Mouse (Mus musculus) right cerebral cortex, adult 2 months (tissue): ENCODE data around the gene Fam117a.

Experiments
- DNase-seq, 2 experiments: peaks; one replicate each; pipeline ENCODE4 v3.0.0; 2021 to 2022; ENCODE audit warnings: low spot score in 2 of 2

Gene Fam117a

DNA sequence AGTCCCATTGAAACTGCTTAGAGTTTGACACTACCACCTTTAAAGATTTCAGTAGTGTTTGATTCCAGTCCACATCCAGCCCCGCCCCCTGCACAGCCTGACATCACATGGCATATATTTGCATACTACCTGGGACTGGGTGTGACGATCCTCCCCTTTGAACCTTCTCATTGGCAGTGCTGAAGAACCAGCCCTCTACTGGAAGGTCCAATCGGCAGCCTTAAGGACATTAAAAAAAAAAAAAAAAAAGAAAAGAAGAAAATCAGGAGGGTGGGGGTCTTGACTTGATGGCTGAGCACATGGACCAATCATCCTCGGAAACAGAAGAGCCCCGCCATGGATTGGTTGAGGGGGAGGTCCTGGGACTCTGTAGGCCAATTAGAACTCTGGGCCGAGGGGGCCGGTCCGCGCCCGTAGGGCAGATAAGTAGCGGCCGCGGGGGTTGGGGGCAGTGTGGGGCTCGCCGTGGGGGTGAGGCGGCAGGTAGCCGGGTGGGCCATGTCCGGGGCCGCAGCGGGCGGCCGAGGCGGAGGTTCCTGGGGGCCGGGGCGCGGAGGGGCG lies at the start of gene Fam117a:
Gene Fam117a (plus strand): TSS at position 451 of the 561 bp plus-strand sequence.
- peak; percentile 61 for DNase-seq

DNA sequence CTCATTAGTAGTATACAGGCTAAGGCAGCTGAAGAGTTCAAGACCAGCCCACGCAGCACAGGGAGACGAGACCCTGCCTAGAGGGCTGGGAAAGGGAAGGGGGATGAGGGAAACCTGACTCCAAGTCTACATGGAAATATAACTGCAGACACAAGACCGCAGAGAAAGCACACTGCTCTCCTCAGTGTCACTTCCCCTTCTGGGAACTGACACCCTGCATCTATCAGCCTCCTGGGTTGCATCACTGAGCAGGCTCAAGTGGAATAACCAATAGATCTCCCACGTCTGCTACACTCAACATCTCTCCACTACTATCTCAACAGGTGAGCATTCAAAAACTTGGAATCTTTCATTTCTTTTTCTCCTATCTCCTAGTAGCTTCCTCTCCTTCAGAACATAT lies 44.8 kb upstream of the Fam117a start:
- no peak for DNase-seq

DNA sequence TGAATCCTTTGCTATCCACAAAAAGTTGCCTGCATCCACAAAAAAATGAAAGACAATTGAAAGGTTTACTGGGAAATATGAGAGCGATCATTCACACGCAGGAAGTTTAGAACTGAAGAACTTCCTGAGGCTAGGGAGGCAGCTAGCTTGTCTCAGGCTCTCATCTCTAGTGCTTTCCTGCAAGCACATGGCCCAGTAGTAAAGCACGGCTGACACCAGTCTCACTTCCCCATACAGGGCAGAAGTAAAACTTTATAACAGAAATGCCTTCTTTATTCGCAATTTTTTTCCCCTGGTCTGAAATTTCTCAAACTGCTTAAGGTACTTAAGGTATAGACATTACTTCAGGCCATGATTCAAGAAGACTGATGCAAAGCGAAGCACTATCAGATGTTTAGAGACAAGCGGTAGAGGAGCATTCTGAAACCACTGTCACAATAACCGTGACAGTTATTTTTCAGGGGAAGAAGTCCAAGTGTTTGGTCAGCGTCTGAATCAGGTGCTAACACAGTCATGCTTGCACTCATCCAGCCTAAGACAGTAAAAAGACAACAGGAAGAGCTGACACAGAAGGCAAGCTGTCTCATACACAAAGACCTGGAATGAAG lies 43.7 kb upstream of the Fam117a start:
- DNase-seq, result no peak

DNA sequence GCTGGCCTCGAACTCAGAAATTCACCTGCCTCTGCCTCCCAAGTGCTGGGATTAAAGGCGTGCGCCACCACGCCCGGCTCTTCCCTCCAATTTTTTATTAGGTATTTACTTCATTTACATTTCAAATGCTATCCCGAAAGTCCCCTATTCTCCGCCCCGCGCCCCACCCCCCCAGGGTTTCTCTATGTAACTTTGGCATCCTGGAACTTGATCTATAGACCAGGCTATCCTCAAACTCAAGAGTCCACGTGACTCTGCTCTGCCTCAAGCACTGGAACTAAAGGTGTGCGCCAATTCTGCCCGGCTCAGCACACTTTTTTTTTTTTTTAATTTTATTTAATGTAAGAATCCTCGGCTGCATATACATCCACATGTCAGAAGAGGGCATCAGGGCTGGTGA lies 41.1 kb upstream of the Fam117a start:
- no peak for DNase-seq

DNA sequence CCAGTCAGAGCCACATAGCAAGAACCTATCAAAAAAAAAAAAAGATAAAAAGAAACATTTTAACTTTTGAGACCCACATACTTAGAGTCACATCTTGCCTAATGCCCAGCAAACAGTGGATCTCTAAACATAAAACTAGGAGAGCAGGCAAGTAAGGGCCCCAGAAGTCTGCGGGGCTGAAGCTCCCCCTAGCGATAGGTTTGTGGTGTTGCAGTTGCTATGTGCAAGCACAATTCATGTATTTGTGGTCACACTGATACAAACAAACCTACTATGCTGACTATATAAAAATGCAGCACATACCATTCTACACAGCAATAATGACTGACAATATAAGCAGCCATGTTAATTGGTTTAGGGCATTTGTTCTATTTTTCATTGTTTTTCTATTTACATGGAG lies 38.7 kb upstream of the Fam117a start:
- no peak for DNase-seq

DNA sequence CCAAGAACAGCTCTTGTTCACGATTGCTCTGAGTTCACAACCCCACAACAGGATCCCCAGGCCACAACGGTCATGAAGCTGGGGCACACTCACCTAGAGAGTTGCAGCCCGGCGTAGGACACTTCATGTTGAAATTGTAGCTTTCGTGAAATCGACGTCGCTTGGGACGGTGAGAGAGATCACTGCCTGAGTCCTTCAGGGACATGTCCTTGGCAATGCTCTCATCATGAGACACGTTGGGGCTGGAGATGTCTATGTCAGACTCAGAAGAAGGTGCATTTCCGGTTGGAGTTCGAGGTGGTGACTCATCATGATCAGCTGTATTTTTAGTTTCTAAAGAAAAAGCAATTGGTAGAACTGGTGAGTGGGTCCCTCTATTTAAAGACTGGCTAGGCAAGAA lies 36.9 kb upstream of the Fam117a start:
- no peak for DNase-seq

DNA sequence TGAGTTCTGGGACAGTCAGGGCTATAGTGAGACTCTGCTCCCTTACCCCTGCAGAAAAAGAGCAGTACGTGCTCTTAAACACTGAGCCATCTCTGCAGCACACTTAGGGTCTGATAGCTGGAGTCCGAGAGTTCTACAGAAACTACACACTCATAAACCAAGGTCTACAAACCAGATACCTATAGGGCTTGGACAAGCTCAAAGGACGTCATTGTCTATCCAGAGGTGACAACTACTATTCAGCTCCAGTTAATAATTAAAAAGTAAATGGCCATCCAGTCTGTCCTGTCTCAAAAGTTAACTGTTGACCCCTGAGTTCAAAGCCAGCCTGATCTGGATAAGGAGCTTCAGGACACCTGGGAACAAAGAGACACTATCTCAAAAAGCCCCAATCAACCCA lies 35.0 kb upstream of the Fam117a start:
- DNase-seq, result no peak

DNA sequence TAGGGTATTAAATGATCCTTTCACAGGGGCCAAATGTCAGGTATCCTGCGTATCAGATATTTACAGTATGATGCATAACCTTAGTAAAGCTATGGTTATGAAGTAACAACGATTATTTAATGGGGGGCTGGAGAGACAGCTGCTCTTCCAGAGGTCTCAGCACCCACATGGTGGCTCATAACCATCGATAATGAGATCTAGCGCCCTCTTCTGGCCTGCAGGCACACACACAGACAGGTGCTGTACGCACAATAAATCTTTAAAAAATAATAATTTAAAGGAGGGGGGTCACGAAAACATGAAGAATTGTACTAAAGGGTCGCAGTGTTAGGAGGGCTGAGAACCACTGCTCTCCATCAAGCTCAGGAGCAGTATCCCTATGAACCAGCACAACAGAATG lies 31.2 kb upstream of the Fam117a start:
- DNase-seq, result no peak

DNA sequence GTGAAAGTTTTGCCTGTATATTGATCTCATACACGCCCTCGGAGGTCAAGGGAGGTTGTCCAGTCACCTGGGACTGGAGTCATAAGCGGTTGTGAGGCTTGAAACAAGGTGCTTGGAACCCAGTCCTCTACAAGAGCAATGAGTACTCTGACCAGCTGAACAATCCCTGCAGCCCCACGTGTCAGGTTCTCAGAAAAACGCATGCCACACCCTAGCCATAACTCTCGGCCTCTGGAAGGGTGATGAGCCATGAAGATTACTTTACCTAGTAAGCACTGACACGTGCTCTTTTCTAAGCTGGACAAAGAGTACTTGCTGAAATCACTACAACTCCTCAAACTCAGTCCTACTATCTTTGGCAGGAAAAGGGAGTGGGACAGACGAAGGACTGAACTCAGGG lies 29.3 kb upstream of the Fam117a start:
- no peak for DNase-seq

DNA sequence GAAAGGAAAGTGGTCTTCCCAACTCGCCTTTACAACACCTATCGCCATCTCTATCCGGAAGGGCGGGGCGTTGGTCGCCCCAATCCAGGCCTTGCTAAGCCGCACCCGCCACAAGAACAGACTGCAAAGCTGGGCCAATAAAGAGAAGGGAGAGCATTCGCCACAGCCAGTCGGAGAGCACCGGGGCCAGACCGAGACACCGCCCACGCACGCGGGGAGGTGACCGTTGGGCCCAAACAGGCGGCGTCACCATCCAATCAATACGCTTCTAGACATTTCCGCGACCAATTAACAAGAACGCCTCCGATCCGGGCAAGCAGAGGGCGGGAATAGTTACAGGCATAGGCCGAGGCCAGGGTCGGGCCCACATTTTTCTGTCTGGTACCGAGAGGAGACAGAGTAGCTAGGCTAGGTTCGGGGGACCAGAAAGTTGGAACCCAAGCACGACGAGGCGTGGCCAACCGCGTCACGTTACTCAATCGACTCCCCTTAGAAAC lies 27.3 kb upstream of the Fam117a start:
- peak; percentile 97 to 99 for DNase-seq

DNA sequence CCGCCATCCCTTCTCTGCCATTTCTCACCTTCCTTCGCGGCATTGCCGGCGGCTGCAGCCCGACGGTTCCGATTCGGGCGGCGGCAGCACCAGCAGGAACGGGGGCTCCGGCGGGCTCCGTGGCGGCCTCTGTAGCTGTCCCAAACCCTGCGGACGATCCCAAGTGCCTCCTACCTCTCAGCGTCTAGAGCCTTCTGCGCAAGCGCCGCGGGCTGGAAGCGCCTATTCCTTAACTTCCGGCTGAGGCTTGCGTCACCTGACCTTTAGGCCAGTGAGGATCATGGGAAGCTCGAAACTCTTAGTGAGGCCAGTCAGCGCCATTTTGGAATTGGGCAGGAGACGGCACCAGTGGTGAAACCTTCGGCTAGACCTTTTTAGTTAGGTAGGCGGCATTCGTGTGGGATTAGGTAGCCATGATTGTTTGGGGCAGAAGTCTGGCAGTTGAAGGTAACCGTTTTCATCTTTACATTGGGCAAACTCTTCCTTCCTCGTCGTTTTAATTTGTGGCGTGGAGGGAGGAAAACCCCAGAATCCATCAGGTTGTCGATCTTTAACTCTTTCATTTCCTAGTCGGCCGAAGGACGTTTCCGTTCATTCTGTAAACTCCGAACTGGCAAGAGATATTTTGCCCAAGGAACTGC lies 26.7 kb upstream of the Fam117a start, which contains the start of gene Kat7:
Gene Kat7 (minus strand): TSS at position 240 of the 641 bp plus-strand sequence.
- peak; percentile 99 for DNase-seq

DNA sequence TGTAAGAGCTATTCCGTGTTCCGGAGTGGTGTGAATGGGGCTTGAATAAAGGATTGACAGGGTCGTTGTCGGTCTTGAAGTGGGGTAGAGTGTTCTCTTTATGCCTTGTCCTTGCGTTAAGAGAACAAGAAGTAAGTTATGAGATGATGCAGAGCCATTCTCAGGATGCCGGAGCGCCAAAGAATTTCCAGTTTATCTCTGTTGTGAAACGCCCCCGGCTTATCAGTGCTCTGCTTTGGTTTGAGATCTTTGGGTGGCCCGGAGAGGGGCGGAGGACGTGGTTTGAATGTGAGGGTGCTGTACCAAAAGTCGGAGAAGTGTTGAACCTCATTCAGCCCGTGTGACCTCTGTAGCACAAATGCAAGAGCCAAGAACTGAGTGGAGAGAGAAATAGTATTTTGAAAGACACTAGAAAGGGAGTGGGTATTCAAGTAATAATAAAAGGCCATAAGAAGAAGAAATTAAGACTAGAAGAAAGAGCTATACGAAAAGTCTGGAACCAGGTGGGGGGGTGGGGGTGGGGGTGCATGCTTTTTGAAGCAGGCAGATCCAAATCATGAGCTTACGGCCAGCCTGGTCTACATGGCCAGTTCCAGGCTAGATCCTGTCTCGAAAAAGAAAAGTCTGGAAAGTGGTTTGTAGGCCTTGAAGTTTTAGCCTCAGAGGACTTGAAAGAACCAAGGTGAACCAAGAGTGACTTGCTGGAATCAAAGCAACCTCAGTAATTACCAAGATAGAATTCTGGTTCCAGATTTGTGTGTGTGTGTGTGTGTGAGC lies 26.0 kb upstream of the Fam117a start:
- peak in 1 of 2 experiments; percentile 43 for DNase-seq

DNA sequence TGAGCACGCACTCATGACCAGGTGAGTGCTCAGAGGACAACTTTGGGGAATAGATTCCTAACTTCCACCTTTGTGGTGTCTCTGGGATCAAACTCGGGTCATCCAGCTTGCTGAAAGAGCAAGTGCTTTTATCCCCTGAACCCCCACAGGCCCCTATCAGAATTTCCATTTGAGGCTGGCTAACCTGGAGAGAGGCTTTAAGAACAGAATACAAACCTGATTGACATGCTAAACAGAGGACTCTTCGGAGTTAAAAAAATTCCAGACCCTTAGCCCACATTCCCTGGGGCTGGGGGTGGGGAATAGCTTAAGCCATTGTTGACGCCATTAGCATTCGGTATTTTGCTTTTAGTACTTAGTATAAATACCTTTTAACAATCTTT lies 25.4 kb upstream of the Fam117a start:
- no peak for DNase-seq

DNA sequence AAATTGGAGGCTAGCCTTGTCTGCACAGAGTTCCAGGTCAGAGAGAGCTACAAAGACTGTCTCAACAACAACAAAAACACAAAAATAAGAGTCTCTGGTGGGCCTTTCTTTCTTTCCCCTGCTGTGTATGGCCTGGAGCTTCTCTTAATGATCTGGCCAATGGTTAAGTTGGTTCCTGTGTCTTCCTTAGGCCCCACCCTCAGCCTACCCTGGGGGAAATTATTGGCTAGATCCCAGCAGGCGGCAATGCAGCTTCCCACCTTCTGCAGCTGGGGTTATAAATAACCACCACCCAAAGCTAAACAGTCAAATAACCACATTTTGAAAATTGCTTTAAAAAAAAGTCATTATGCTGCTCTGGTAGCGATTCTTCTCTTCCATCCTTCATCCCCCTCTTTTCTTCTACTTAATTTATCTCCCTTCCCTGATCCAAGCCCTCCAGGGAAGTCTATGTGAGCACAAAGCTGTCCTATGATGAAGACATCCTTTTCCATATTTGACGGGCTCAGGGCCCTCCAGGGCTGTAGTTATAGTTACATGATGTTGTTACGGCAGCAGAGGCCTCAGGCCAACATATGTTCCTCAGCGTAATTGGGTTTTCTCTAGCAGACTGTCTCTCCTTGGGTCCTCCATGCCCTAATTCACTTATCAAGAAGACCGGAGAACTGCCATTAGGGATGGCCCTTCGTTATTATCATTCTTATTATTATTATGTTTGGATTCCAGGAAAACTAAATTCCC lies 21.4 kb upstream of the Fam117a start:
- no peak for DNase-seq

DNA sequence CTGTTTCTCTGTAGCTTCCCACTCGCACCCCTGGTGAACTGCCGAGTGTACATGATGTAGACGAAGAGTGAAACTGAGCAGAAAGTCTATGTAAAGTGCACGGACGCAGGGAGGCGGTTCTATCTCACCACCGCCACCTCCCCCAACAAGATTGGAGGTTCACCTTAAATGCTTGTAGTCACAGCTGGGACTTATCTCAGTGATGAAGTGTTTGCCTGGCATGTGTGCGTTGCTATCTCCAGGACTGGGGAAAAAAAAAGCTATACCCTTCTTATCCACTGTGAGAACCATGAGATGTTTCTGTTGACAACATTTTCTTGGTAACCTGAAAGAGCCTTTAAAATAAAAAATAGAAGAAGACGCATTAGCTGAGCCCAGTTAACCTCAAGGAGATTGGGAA lies 18.7 kb upstream of the Fam117a start:
- DNase-seq, result no peak

DNA sequence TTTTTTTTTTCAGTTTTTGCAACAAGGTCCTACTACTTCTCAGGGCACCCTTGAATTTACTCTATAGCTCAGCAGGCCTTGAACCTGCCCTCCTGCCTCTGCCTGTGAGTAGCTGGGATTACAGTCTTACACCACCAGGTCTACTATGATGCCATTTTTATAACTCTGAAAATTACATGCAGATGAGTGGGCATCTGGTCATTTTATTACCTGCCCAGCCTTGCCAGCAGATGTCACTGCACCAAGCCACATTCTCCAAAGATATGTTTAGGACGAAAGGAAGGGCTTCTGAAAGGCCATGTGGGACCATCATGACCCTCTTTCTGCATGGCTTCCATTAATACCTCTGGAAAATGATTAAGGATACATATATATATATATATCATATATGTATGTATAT lies 17.3 kb upstream of the Fam117a start:
- no peak for DNase-seq

DNA sequence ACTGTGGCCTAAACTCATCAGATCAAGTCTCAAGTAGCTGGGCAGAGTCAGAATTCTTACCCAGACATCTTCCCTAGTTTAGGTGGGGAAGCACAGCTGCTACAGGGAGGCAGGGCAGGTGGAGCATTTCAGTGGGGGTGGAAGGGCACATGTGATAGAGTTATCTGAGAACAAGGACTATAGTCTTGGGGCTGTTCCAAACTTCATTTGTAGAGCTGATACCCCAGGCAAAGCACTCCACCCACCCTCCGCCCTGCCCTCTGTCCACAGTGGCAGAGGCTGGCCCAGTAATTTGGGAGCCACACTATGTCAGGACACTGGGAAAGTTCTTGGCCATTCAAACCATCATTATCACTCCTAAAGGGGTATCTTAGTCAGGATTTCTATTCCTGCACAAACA lies 16.8 kb upstream of the Fam117a start:
- no peak for DNase-seq

DNA sequence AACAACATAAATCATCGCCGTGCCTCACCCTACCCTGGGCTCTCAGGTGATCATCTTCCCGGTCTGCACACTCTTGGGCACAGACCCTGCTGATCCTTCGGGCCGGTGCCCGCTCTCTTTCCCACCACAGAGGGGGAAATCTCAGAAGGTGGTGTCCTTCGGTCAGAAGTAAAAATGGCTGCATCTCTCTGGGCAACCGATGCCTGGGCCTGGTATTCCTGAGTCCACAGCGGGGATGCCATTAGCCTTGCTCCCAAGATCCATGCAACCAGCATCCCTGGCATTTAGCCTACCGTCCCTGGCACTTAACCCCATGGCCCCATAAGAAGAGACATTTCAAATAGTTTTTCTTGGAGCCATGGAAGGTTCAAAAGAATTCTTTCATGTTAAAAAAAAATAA lies 12.6 kb upstream of the Fam117a start:
- no peak for DNase-seq

DNA sequence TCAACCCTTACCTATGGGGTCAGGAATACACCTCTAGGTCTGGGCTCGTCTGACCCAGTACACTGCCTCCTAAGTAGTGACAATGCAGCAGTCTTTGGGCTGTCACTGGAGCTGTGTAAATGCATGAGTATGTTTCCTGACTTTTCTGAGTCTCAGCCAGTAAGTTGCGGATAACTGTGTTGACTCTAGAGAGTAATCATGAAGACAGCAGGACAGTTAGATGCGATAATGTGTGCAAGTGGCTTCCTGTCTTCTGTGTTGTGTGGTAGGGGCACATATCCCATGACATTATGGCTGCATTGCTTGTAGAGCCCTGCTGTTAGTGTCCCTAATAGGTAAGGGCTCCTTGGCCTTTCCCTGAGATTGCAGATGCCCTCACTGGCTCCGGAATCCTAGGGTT lies 11.0 kb upstream of the Fam117a start:
- DNase-seq, result no peak

DNA sequence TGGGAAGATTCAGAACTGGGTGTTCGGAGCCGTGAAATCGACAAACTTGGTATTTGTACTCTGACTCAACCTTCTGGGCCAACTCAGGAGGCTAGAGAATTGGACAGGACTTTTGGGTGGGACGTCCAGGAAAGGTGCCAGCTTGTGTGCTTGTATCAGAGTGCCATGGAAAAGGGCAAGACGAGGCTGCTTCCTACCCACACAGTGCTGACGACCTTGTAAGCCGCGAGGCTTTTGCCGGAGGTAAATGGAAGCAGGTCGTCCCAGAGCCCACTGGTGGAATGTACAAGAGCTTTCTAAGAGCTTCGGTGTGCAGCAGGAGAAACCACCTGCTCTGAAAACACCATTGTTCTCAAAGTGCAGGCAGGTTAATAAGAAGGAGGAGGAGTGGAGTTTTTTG lies 10.6 kb upstream of the Fam117a start:
- no peak for DNase-seq

DNA sequence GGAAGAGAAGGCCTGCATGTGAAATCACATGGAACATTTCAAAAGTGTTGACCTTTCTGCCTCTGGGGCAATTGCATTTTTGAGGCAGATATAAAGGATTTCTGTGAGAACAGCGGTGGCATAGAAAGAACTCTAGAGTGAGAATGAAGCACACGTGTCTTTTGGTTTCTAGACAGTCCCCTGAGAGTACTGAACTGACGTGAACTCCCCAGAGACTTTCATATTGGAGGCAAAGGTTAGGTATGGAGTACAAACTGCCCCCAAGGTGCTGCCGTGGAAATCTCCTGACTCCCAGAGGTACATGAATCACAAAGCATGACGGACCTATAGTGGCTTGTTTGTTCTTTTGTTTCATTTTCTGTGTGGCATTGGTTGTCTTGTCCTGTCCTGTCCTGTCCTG lies 8.2 kb upstream of the Fam117a start:
- DNase-seq, result no peak

DNA sequence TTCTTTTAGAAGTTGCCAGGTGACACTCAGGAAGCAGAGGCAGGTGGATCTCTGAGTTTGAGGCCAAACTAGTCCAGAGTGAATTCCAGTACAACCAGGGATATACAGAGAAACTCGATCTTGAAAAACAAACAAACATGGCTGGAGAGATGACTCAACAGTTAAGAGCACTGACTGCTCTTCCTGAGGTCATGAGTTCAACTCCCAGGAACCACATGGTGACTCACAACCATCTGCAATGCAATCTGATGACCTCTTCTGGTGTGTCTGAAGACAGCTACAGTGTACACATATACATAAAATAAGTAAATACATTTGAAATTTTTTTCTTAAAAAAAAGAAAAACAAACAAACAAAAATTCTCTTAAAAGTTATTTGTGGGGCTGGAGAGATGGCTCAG lies 6.2 kb upstream of the Fam117a start:
- no peak for DNase-seq
